Mouse (Mus musculus): ENCODE measurements around the gene Timm10. TPM values are rescaled to one million over a fixed set of nuclear protein-coding genes. Genes with fewer than 3 reads are reported as not detected.

The Timm10 gene
- polyA plus RNA-seq (2014; fragmentation: Nextera tagmentation; extraction: Ambion mirVana), result 46.9 and 53.6 TPM in 2 replicates

GRCm38 (mm10) chr2:84826488-84827282, at the start of gene Timm10:
TSS of gene Timm10 (plus strand) at chr2:84826997.
- WGBS, result under 1% methylated on average over 34 of the region's 34 CpGs
- peak; percentile 84 for ATAC-seq (ENCODE audit: insufficient number of reproducible peaks, low FRiP score, low TSS enrichment, low read depth)
- H3K27ac ChIP-seq (replicated peaks; ENCODE audit: low read depth, low read length), result no peak within 1 kb of the TSS; the same call in 1 of the 2 replicates

DNA sequence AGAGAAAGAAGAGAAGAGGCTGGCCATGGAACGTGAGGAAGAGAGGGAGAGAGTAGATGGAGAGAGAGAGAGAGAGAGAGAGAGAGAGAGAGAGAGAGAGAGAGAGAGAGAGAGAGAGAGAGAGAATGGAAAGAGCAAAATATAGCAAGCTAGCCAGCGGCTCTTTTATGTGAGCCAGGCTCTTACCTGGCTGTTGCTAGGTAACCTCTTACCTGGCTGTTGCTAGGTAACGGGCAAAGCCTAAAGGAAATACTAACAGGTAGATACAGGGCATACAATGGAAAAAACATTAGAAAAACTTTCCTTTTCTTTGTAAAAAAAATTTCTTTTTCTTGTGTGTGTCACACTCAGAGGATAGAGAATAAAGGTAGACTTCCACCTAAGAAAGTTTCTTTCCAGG, 49.1 kb upstream of the Timm10 start:
- no peak overlapping the region for H3K4me3 ChIP-seq (ENCODE audit: low read depth, low read length)
- H3K9ac ChIP-seq (ENCODE audit: low read length), result no peak overlapping the region
- no peak for ATAC-seq (ENCODE audit: insufficient number of reproducible peaks, low FRiP score, low TSS enrichment, low read depth)
- H3K4me1 ChIP-seq (ENCODE audit: control insufficient read depth, insufficient read depth, low read length), result peaks cover 4% of the 10 kb centered on the region; the same call in 1 of the 2 replicates
- no peak for DNase-seq (ENCODE audit: low spot score)
- H3K9me3 ChIP-seq (ENCODE audit: control insufficient read depth, low read length), result no peaks in the 10 kb centered on the region
- no peaks in the 10 kb centered on the region for H3K36me3 ChIP-seq (ENCODE audit: control insufficient read depth, insufficient read depth, low read length)
- no peaks in the 10 kb centered on the region for H3K27me3 ChIP-seq (ENCODE audit: control insufficient read depth, insufficient read depth, low read length)
- no peak overlapping the region for H3K4me2 ChIP-seq (ENCODE audit: low read depth, severe bottlenecking)
- no peak overlapping the region for H3K27ac ChIP-seq (replicated peaks; ENCODE audit: low read depth, low read length)
- WGBS, result 62% methylated on average over 3 of the region's 3 CpGs

More at GRCm38 (mm10) chr2:84826488-84827282, at the start of gene Timm10:
- no peaks in the 10 kb centered on the region for H3K9me3 ChIP-seq (ENCODE audit: control insufficient read depth, low read length)
- H3K9ac ChIP-seq (ENCODE audit: low read length), result peak within 1 kb of the TSS; percentile 62
- DNase-seq (ENCODE audit: low spot score), result peak; percentile 93
- H3K4me2 ChIP-seq (ENCODE audit: low read depth, severe bottlenecking), result peak within 1 kb of the TSS; percentile 94
- no peaks in the 10 kb centered on the region for H3K27me3 ChIP-seq (ENCODE audit: control insufficient read depth, insufficient read depth, low read length)
- H3K4me3 ChIP-seq (ENCODE audit: low read depth, low read length), result peak within 1 kb of the TSS; percentile 84
- H3K36me3 ChIP-seq (ENCODE audit: control insufficient read depth, insufficient read depth, low read length), result peaks cover 2% of the 10 kb centered on the region; the same call in 1 of the 2 replicates
- peaks cover 5% of the 10 kb centered on the region; the same call in 1 of the 2 replicates for H3K4me1 ChIP-seq (ENCODE audit: control insufficient read depth, insufficient read depth, low read length)

DNA sequence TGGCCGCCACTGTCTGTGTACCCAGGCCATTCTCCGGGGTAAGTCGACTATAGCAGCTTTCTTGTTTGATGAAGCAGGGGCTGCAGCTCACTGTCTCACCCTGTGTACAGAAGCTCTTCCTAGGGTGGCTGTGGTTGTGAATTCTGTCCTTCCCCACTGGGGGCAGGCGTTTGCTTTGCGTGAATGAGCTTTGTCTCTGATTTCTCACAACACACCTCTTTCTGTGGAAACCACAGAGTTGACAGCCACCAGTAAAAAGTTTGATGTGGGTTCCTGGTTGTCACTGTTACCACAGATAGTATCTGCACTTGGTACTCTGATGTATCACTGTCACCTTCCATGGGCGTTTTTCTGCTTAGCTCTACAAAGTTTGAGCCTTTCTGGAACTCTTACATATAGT, 47.6 kb upstream of the Timm10 start:
- DNase-seq (ENCODE audit: low spot score), result no peak
- WGBS, result 62% methylated on average over 6 of the region's 6 CpGs
- Histone ChIP-seq H3K4me3 (ENCODE audit: low read depth, low read length) (no peak overlapping the region), H3K9me3 (ENCODE audit: control insufficient read depth, low read length) (no peaks in the 10 kb centered on the region), H3K27ac (replicated peaks; ENCODE audit: low read depth, low read length) (no peak overlapping the region), H3K36me3 (ENCODE audit: control insufficient read depth, insufficient read depth, low read length) (no peaks in the 10 kb centered on the region), H3K4me1 (ENCODE audit: control insufficient read depth, insufficient read depth, low read length) (peaks cover 4% of the 10 kb centered on the region; the same call in 1 of the 2 replicates), H3K9ac (ENCODE audit: low read length) (no peak overlapping the region), H3K4me2 (ENCODE audit: low read depth, severe bottlenecking) (no peak overlapping the region), H3K27me3 (ENCODE audit: control insufficient read depth, insufficient read depth, low read length) (no peaks in the 10 kb centered on the region)
- no peak for ATAC-seq (ENCODE audit: insufficient number of reproducible peaks, low FRiP score, low TSS enrichment, low read depth)

DNA sequence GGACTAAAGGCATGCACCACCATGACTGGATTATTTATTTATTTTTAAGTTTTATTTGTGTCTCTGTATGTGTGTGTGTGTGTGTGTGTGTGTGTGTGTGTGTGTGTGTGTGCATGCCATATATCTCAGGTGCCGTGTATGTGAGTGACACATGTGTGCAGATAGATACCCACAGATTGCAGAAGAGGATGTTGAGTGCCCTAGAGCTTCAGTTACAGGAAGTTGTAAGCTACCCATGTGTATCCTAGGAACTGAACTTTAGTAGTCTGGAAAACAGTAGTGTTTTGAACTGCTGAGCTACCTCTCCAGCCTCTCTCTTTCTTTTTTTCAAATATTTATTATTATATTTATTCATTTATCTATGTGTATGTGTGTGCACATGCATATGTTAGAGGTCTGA, 43.5 kb upstream of the Timm10 start:
- H3K4me3 ChIP-seq (ENCODE audit: low read depth, low read length), result no peak overlapping the region
- ATAC-seq (ENCODE audit: insufficient number of reproducible peaks, low FRiP score, low TSS enrichment, low read depth) (no peak), DNase-seq (ENCODE audit: low spot score) (no peak)
- H3K27ac ChIP-seq (replicated peaks; ENCODE audit: low read depth, low read length), result no peak overlapping the region
- WGBS, result 94% methylated on average over 1 of the region's 1 CpGs
- H3K36me3 ChIP-seq (ENCODE audit: control insufficient read depth, insufficient read depth, low read length), result no peaks in the 10 kb centered on the region
- no peak overlapping the region for H3K9ac ChIP-seq (ENCODE audit: low read length)
- H3K9me3 ChIP-seq (ENCODE audit: control insufficient read depth, low read length), result no peaks in the 10 kb centered on the region
- no peak overlapping the region for H3K4me2 ChIP-seq (ENCODE audit: low read depth, severe bottlenecking)
- H3K27me3 ChIP-seq (ENCODE audit: control insufficient read depth, insufficient read depth, low read length), result no peaks in the 10 kb centered on the region
- no peaks in the 10 kb centered on the region for H3K4me1 ChIP-seq (ENCODE audit: control insufficient read depth, insufficient read depth, low read length)

- H3K36me3 ChIP-seq (ENCODE audit: control insufficient read depth, insufficient read depth, low read length), result no peaks in the 10 kb centered on the region
- 88% methylated on average over 3 of the region's 3 CpGs for WGBS
- H3K9ac ChIP-seq (ENCODE audit: low read length), result no peak overlapping the region
- no peak overlapping the region for H3K4me2 ChIP-seq (ENCODE audit: low read depth, severe bottlenecking)
- H3K4me1 ChIP-seq (ENCODE audit: control insufficient read depth, insufficient read depth, low read length), result no peaks in the 10 kb centered on the region
- no peaks in the 10 kb centered on the region for H3K27me3 ChIP-seq (ENCODE audit: control insufficient read depth, insufficient read depth, low read length)
- DNase-seq (ENCODE audit: low spot score), result no peak
- H3K4me3 ChIP-seq (ENCODE audit: low read depth, low read length), result no peak overlapping the region
- no peak overlapping the region for H3K27ac ChIP-seq (replicated peaks; ENCODE audit: low read depth, low read length)
- H3K9me3 ChIP-seq (ENCODE audit: control insufficient read depth, low read length), result no peaks in the 10 kb centered on the region
- ATAC-seq (ENCODE audit: insufficient number of reproducible peaks, low FRiP score, low TSS enrichment, low read depth), result no peak
These were observed 42.8 kb upstream of the Timm10 start for GRCm38 (mm10) chr2:84783840-84784566.

- ATAC-seq (ENCODE audit: insufficient number of reproducible peaks, low FRiP score, low TSS enrichment, low read depth), result no peak
- Histone ChIP-seq H3K36me3 (ENCODE audit: control insufficient read depth, insufficient read depth, low read length) (no peaks in the 10 kb centered on the region), H3K4me1 (ENCODE audit: control insufficient read depth, insufficient read depth, low read length) (no peaks in the 10 kb centered on the region), H3K4me3 (ENCODE audit: low read depth, low read length) (no peak overlapping the region), H3K27ac (replicated peaks; ENCODE audit: low read depth, low read length) (no peak overlapping the region), H3K27me3 (ENCODE audit: control insufficient read depth, insufficient read depth, low read length) (no peaks in the 10 kb centered on the region), H3K9ac (ENCODE audit: low read length) (no peak overlapping the region), H3K4me2 (ENCODE audit: low read depth, severe bottlenecking) (no peak overlapping the region), H3K9me3 (ENCODE audit: control insufficient read depth, low read length) (no peaks in the 10 kb centered on the region)
- WGBS, result 92% methylated on average over 3 of the region's 3 CpGs
- DNase-seq (ENCODE audit: low spot score), result no peak
These were observed 38.5 kb upstream of the Timm10 start for GRCm38 (mm10) chr2:84788316-84788715.

- no peak overlapping the region for H3K27ac ChIP-seq (replicated peaks; ENCODE audit: low read depth, low read length)
These were observed 36.4 kb upstream of the Timm10 start for GRCm38 (mm10) chr2:84790418-84790817.

DNA sequence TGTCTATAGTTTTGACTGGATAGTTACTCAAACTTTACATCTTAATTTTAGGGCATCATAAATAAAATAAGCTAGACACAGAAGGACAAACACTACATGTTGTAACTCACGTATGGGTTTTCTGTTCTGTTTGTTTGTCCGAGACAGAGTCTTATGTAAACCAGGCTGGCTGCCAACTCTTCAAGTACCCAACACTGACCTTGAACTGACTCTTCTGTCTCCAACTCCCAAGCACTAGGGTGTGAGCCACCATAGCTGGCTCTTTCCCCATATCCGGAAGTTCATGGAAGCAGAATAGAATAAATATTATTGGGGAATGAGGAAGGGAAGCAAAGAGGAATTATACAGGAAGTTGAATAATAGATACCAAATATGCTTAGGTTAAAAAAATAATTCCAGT, 34.3 kb upstream of the Timm10 start:
- Histone ChIP-seq H3K4me1 (ENCODE audit: control insufficient read depth, insufficient read depth, low read length) (no peaks in the 10 kb centered on the region), H3K9me3 (ENCODE audit: control insufficient read depth, low read length) (no peaks in the 10 kb centered on the region), H3K27ac (replicated peaks; ENCODE audit: low read depth, low read length) (no peak overlapping the region), H3K4me3 (ENCODE audit: low read depth, low read length) (no peak overlapping the region), H3K27me3 (ENCODE audit: control insufficient read depth, insufficient read depth, low read length) (no peaks in the 10 kb centered on the region), H3K9ac (ENCODE audit: low read length) (no peak overlapping the region), H3K36me3 (ENCODE audit: control insufficient read depth, insufficient read depth, low read length) (no peaks in the 10 kb centered on the region), H3K4me2 (ENCODE audit: low read depth, severe bottlenecking) (no peak overlapping the region)
- ATAC-seq (ENCODE audit: insufficient number of reproducible peaks, low FRiP score, low TSS enrichment, low read depth) (no peak), DNase-seq (ENCODE audit: low spot score) (no peak)
- 87% methylated on average over 3 of the region's 3 CpGs for WGBS

More at GRCm38 (mm10) chr2:84790418-84790817, 36.4 kb upstream of the Timm10 start:
- ATAC-seq (ENCODE audit: insufficient number of reproducible peaks, low FRiP score, low TSS enrichment, low read depth) (no peak), DNase-seq (ENCODE audit: low spot score) (no peak)
- no peak overlapping the region for H3K4me3 ChIP-seq (ENCODE audit: low read depth, low read length)
- no peaks in the 10 kb centered on the region for H3K27me3 ChIP-seq (ENCODE audit: control insufficient read depth, insufficient read depth, low read length)
- H3K36me3 ChIP-seq (ENCODE audit: control insufficient read depth, insufficient read depth, low read length), result no peaks in the 10 kb centered on the region
- no peaks in the 10 kb centered on the region for H3K9me3 ChIP-seq (ENCODE audit: control insufficient read depth, low read length)
- no peak overlapping the region for H3K9ac ChIP-seq (ENCODE audit: low read length)
- WGBS, result 50% methylated on average over 9 of the region's 9 CpGs
- no peaks in the 10 kb centered on the region for H3K4me1 ChIP-seq (ENCODE audit: control insufficient read depth, insufficient read depth, low read length)
- H3K4me2 ChIP-seq (ENCODE audit: low read depth, severe bottlenecking), result no peak overlapping the region
